Mouse (Mus musculus): ENCODE results near the gene D17H6S53E. TPM values are rescaled to one million over a fixed set of nuclear protein-coding genes. Genes with fewer than 3 reads are reported as not detected.

The D17H6S53E gene
- polyA plus RNA-seq, 1 experiment from 2014 or later: 4.4 TPM

DNA sequence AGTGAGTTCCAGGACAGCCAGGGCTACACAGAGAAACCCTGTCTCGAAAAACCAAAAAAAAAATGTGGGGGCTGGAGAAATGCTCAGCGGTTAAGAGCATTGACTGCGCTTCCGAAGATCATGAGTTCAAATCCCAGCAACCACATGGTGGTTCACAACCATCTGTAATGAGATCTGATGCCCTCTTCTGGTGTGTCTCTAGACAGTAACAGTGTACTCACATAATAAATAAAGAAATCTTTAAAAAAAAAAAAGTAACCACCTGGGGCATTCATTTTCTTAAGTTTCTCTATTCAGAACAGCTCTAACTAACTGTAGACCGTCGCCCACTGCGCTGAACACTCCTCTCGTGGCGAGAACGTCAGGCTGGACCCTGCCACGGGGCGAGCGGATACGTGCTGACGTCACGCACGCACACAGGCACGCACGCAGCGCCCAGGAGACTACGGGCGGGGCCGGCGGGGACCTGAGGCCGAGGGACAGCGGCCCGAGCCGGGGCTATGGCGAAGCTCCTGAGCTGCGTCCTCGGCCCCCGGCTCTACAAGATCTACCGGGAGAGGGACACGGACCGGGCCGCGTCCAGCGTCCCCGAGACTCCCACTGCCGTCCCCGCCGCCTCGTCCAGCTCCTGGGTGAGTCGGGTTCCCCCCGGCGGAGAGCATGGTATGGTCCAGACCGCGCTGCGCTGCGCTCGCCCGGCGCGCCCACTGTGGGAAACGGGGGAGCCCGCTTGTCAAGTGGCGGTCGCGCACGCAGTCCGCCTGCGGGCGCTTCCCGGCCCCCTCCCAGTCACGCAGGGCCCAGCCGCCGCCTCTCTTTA is 37.1 kb upstream of the D17H6S53E start, which contains the start of gene Abhd16a:
Gene Abhd16a, plus strand, starts transcription at position 439 of the 820 bp plus-strand sequence.
- ATAC-seq (peak; percentile 99), DNase-seq (peak; percentile 95)
- Histone ChIP-seq H3K36me3 (replicated peaks; ENCODE audit: insufficient read depth, low read length) (peaks cover 23% of the 10 kb centered on the region), H3K4me3 (ENCODE audit: low read depth, low read length) (peak within 1 kb of the TSS; percentile 73), H3K4me2 (ENCODE audit: low read depth, low read length) (peak within 1 kb of the TSS; percentile 87), H3K27ac (ENCODE audit: low read depth) (peak within 1 kb of the TSS; percentile 96), H3K27me3 (ENCODE audit: insufficient read depth, low read length) (no peaks in the 10 kb centered on the region), H3K9me3 (ENCODE audit: low read length) (no peaks in the 10 kb centered on the region), H3K4me1 (ENCODE audit: insufficient read depth) (peaks cover 13% of the 10 kb centered on the region), H3K9ac (replicated peaks) (peak within 1 kb of the TSS; percentile 90)
- 2% methylated on average over 66 of the region's 67 CpGs for WGBS (ENCODE audit: insufficient replicate concordance)
- TF ChIP-seq CTCF (IDR thresholded peaks at IDR 0.05; ENCODE audit: low read depth) (peak; percentile 27; the same call in 1 of the 2 replicates), EP300 (IDR thresholded peaks at IDR 0.05; ENCODE audit: low read depth) (no peak; the same call in 1 of the 2 replicates)

DNA sequence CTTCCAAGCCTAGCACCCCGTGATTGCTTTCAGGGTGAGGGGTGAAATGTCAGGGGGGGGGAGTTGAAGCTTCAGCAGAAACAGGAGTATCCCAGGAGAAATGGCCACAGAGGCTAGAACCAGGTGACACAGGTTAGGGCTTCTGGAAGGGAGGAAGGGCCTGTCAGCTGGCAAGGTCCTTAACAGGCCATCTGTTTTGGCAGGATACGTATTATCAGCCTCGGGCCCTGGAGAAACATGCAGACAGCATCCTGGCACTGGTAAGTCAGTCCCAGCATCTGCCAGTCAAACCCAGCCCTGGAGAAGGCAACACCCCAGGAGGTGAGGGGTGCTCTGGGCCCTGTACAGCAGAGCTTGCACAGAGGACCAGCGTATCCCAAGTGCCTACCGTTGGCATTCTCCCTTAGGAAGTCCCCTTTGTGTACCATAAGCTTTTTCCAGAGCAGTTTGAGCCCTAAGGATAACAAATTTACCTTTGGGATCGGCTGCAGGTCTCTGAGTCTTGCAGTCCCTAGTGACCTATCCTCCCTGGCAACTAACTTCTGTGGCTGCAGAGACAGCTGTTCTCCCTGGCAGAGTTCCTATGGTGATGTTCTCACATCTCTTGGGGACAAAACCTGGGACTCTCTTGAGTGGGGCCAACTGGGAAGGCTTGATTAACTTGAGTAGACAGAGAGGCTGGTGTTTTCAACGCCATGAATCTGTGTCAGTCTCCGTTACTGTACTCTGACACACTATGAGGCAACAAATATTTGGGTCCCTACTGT is 35.8 kb upstream of the D17H6S53E start:
- TF ChIP-seq EP300 (IDR thresholded peaks at IDR 0.05; ENCODE audit: low read depth) (peak; percentile 88), CTCF (IDR thresholded peaks at IDR 0.05; ENCODE audit: low read depth) (no peak)
- peaks cover 30% of the 10 kb centered on the region for H3K36me3 ChIP-seq (replicated peaks; ENCODE audit: insufficient read depth, low read length)
- no peaks in the 10 kb centered on the region for H3K27me3 ChIP-seq (ENCODE audit: insufficient read depth, low read length)
- peak overlapping the region; percentile 87 for H3K4me2 ChIP-seq (ENCODE audit: low read depth, low read length)
- DNase-seq (peak; percentile 51), ATAC-seq (peak; percentile 41)
- peak overlapping the region; percentile 96 for H3K27ac ChIP-seq (ENCODE audit: low read depth)
- 56% methylated on average over 8 of the region's 8 CpGs for WGBS (ENCODE audit: insufficient replicate concordance)
- peaks cover 13% of the 10 kb centered on the region for H3K4me1 ChIP-seq (ENCODE audit: insufficient read depth)
- peak overlapping the region; percentile 73 for H3K4me3 ChIP-seq (ENCODE audit: low read depth, low read length)
- no peaks in the 10 kb centered on the region for H3K9me3 ChIP-seq (ENCODE audit: low read length)
- H3K9ac ChIP-seq (replicated peaks): peak overlapping the region; percentile 90

DNA sequence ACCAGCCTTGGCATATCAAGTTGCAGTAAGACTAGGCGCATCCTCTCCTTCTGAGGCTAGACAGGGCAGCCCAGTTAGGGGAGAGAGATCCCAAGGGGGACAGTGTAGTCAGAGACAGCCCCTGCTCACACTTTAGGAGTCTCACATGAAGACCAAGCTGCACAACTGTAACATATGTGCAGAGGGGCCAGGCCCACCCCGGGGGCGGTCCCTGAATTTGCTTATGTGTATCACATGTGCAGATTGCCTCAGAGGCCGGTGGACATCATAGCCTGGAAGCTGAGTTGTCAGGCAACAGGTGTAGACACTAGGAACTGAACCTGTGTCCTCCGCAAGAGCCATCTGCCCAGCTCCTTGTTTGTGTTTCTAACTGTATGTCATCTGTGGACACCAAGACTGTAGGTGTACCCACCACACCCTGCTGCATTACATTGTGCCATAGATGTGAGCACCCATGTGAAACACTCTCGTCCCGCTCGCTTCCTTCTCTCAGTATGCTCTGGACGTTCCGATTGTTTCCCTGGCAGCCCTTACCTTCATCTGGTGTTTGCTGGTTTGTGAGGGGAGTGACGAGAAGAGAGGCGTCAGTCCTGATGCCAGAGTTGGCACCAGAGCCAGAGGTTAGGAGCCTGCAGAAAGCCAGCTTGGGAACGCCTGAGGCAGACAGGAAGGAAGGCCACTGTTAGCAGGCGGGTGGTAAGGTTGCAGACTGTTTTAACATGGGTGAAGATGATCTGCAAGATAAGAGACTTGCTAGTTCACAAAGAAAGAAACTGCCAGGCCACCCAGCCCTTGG is 33.6 kb upstream of the D17H6S53E start:
- Histone ChIP-seq H3K4me1 (ENCODE audit: insufficient read depth) (peaks cover 10% of the 10 kb centered on the region), H3K36me3 (replicated peaks; ENCODE audit: insufficient read depth, low read length) (peaks cover 47% of the 10 kb centered on the region), H3K27ac (ENCODE audit: low read depth) (no peak overlapping the region), H3K9ac (replicated peaks) (no peak overlapping the region), H3K9me3 (ENCODE audit: low read length) (no peaks in the 10 kb centered on the region), H3K4me3 (ENCODE audit: low read depth, low read length) (no peak overlapping the region), H3K4me2 (ENCODE audit: low read depth, low read length) (no peak overlapping the region), H3K27me3 (ENCODE audit: insufficient read depth, low read length) (no peaks in the 10 kb centered on the region)
- WGBS (ENCODE audit: insufficient replicate concordance): 84% methylated on average over 14 of the region's 14 CpGs
- TF ChIP-seq EP300 (IDR thresholded peaks at IDR 0.05; ENCODE audit: low read depth): no peak
- no peak for TF ChIP-seq CTCF (IDR thresholded peaks at IDR 0.05; ENCODE audit: low read depth)
- DNase-seq (no peak), ATAC-seq (no peak)

DNA sequence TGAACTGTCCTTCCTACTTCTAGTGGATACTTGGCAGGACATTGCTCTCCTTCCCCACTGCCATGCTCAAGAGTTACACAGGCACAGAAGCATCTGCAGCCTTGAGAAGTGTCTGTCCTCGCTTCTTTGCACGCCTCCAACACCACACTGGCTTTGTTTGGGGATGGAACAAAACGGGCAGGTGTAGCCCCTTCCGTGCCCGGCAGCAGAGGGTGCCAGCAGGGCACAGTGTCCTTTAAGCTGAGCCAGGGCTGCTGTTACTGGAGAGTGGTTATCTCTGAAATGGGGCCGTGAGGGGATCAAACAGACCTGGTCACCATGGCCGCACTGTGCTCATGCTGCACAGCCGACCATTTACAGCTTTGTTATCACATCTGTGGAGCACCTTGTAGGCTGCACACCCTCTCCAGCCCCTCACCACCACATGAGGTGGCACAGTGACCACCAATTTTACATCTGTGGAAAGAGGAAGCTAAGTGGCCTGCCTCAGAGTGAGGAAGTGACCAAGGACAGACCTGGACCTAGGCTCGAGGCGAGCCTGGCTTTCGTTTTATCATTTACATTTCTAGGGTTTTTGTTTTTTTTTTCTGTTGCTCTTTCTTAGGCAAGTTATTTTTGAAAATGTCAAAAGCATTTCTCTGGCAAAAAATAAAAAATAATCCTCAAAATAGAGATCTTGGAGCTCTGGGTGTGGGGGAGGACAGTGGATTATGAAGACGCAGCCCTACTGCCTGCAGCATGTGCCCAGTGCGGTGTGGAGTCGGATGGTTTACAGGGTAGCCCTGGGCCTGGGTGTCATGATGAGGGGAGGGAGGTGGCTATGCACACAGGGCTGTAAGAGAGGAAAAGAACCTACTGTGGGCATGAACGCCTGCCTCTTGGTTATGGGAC is 31.5 kb upstream of the D17H6S53E start:
- Histone ChIP-seq H3K9me3 (ENCODE audit: low read length) (no peaks in the 10 kb centered on the region), H3K27ac (ENCODE audit: low read depth) (no peak overlapping the region), H3K36me3 (replicated peaks; ENCODE audit: insufficient read depth, low read length) (peaks cover 62% of the 10 kb centered on the region), H3K4me1 (ENCODE audit: insufficient read depth) (peaks cover 10% of the 10 kb centered on the region), H3K9ac (replicated peaks) (no peak overlapping the region), H3K4me2 (ENCODE audit: low read depth, low read length) (no peak overlapping the region), H3K4me3 (ENCODE audit: low read depth, low read length) (no peak overlapping the region), H3K27me3 (ENCODE audit: insufficient read depth, low read length) (no peaks in the 10 kb centered on the region)
- no peak for ATAC-seq
- WGBS (ENCODE audit: insufficient replicate concordance): 83% methylated on average over 15 of the region's 15 CpGs
- TF ChIP-seq EP300 (IDR thresholded peaks at IDR 0.05; ENCODE audit: low read depth) (no peak), CTCF (IDR thresholded peaks at IDR 0.05; ENCODE audit: low read depth) (no peak)
- DNase-seq: no peak

DNA sequence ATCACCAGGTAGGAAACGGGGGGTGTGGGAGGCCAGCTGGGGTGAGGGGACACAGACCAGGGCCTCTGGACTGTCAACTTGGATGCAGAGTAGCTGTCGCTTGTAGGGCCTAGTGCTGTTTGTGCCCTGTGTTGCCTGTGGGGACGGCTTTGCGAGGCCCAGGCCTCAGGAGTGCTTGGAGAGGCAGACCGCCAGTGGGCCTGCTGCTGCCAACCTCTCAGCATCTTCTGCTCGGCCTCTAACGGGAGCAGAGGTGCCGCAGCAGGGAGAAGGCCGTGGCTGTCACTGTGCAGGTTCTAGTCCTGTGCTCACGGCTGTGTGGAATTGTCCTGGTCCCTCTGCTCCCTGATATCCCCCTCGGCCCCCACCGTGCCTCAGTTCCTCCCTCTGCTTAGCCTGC is 29.6 kb upstream of the D17H6S53E start:
- no peak overlapping the region for H3K9ac ChIP-seq (replicated peaks)
- H3K4me1 ChIP-seq (ENCODE audit: insufficient read depth): no peaks in the 10 kb centered on the region
- DNase-seq (no peak), ATAC-seq (no peak)
- WGBS (ENCODE audit: insufficient replicate concordance): 94% methylated on average over 12 of the region's 12 CpGs
- no peak overlapping the region for H3K27ac ChIP-seq (ENCODE audit: low read depth)
- H3K9me3 ChIP-seq (ENCODE audit: low read length): no peaks in the 10 kb centered on the region
- no peak overlapping the region for H3K4me3 ChIP-seq (ENCODE audit: low read depth, low read length)
- no peaks in the 10 kb centered on the region for H3K27me3 ChIP-seq (ENCODE audit: insufficient read depth, low read length)
- no peak overlapping the region for H3K4me2 ChIP-seq (ENCODE audit: low read depth, low read length)
- peaks cover 71% of the 10 kb centered on the region for H3K36me3 ChIP-seq (replicated peaks; ENCODE audit: insufficient read depth, low read length)
- TF ChIP-seq CTCF (IDR thresholded peaks at IDR 0.05; ENCODE audit: low read depth) (no peak), EP300 (IDR thresholded peaks at IDR 0.05; ENCODE audit: low read depth) (no peak)

Data from liver, postnatal 0 days (tissue).